8 mouse cellular contexts compared by ENCODE assay signal in the genomic region with DNA sequence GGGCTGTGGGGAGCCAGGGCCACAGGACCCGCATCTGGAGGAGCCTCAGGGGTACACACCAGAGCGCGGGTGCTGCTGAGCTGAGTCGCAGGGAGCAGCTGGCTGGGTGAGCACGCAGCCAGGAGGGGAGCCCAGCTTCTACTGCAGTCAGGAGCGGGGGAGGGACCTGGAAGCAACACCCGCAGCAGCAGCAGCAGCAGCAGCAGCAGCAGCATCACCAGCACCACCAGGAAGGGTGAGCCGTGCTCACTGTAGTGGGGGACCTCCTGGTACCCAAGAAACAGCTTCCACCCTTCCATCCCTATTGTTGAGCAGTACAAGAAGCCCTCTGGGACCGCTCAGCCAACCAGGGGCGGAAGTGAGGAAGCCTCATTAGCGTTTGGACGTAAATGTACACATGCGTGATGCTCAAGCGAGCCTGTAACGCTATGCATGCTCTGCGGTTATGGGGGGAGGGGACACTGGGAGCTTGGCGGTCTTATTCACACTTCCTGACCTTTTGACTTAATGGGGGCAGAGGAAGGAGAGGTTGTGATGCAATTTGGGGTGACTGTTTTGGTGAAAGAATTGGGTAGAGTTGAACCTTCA. TPM values are rescaled to one million over a fixed set of nuclear protein-coding genes. Genes with fewer than 3 reads are reported as not detected.
DNase-seq lines count a peak whose midpoint lies in the region; ATAC-seq and TF ChIP-seq lines count a peak whose summit lies in the region.

No protein-coding gene starts in this region.

- no peak for TF ChIP-seq EP300 in heart, adult 2 months (IDR thresholded peaks at IDR 0.05; ENCODE audit: insufficient read depth, low read depth, low read length)

- H3K4me1 ChIP-seq in kidney, embryonic 15.5 days = peaks cover 21% of the 10 kb centered on the region
- no peaks in the 10 kb centered on the region for H3K4me1 ChIP-seq in embryonic facial prominence, embryonic 11.5 days (ENCODE audit: control insufficient read depth, insufficient read depth, low read length)
- H3K4me1 ChIP-seq in heart, adult 2 months (ENCODE audit: control insufficient read depth, insufficient read depth, low read length) = peaks cover 2% of the 10 kb centered on the region; the same call in 1 of the 2 replicates
- 0 out of 2 replicates have a peak, but pooled peaks cover 2% of the 10 kb centered on the region for H3K4me1 ChIP-seq in kidney, postnatal 0 days (replicated peaks; ENCODE audit: insufficient read depth, low read length)
- peaks cover 7% of the 10 kb centered on the region for H3K4me1 ChIP-seq in midbrain, embryonic 16.5 days (ENCODE audit: control insufficient read depth, insufficient read depth, low read length)

- peak overlapping the region; percentile 53 for H3K4me3 ChIP-seq in kidney, embryonic 15.5 days (replicated peaks)
- peak overlapping the region; percentile 46 for H3K4me3 ChIP-seq in embryonic facial prominence, embryonic 11.5 days (ENCODE audit: low read depth, low read length)
- H3K4me3 ChIP-seq in heart, adult 2 months = peak overlapping the region; percentile 29
- peak overlapping the region; percentile 42 for H3K4me3 ChIP-seq in kidney, postnatal 0 days (replicated peaks; ENCODE audit: low read depth, low read length)
- H3K4me3 ChIP-seq in midbrain, embryonic 16.5 days (ENCODE audit: low read depth, low read length) = peak overlapping the region; percentile 68

- 0 out of 2 replicates have a peak, but pooled peaks have one; percentile 15 for TF ChIP-seq POLR2A in heart, adult 2 months (IDR thresholded peaks at IDR 0.05; ENCODE audit: insufficient read depth, low read depth, low read length)

- no peaks in the 10 kb centered on the region for H3K36me3 ChIP-seq in kidney, embryonic 15.5 days
- H3K36me3 ChIP-seq in embryonic facial prominence, embryonic 11.5 days (replicated peaks; ENCODE audit: control insufficient read depth, insufficient read depth, low read depth, low read length) = no peaks in the 10 kb centered on the region
- H3K36me3 ChIP-seq in heart, adult 2 months (ENCODE audit: control insufficient read depth, insufficient read depth, low read length) = no peaks in the 10 kb centered on the region
- H3K36me3 ChIP-seq in kidney, postnatal 0 days (ENCODE audit: insufficient read depth, low read length) = no peaks in the 10 kb centered on the region
- no peaks in the 10 kb centered on the region for H3K36me3 ChIP-seq in midbrain, embryonic 16.5 days (ENCODE audit: control insufficient read depth, insufficient read depth, low read length)

- peak overlapping the region; percentile 82 for H3K4me2 ChIP-seq in kidney, embryonic 15.5 days
- H3K4me2 ChIP-seq in embryonic facial prominence, embryonic 11.5 days (ENCODE audit: low read depth, low read length) = peak overlapping the region; percentile 89
- peak overlapping the region; percentile 90 for H3K4me2 ChIP-seq in kidney, postnatal 0 days (ENCODE audit: low read length)
- H3K4me2 ChIP-seq in midbrain, embryonic 16.5 days (ENCODE audit: low read length) = peak overlapping the region; percentile 91

- DNase-seq in kidney, adult 18-20 months = no peak
- peak; percentile 76 for DNase-seq in embryonic facial prominence, embryonic 11.5 days (ENCODE audit: low spot score)
- peak; percentile 51 to 58 for DNase-seq in heart, adult 2 months
- peak; percentile 70 for DNase-seq in kidney, postnatal 0 days (ENCODE audit: low spot score)
- peak; percentile 47 for DNase-seq in liver
- DNase-seq in spleen, adult 18-20 months = peak; percentile 16 to 23

- no peaks in the 10 kb centered on the region for H3K79me2 ChIP-seq in heart, adult 2 months (replicated peaks; ENCODE audit: control insufficient read depth, insufficient read depth, low read length)

- intact Hi-C loops in heart, adult 2 months (cut with DNase I) = loop anchor here (2.0 kb wide), 1 partner anchor 16 kb away; the partner anchor contains the start of genes Fancf and Gas2

- no peaks in the 10 kb centered on the region for H3K9me3 ChIP-seq in kidney, embryonic 15.5 days (replicated peaks)
- no peaks in the 10 kb centered on the region for H3K9me3 ChIP-seq in embryonic facial prominence, embryonic 11.5 days (replicated peaks; ENCODE audit: control insufficient read depth, low read length)
- no peaks in the 10 kb centered on the region for H3K9me3 ChIP-seq in kidney, postnatal 0 days (replicated peaks; ENCODE audit: low read length)
- H3K9me3 ChIP-seq in midbrain, embryonic 16.5 days (replicated peaks; ENCODE audit: control insufficient read depth, low read length, poor library complexity, severe bottlenecking) = no peaks in the 10 kb centered on the region

- peak overlapping the region; percentile 98 for H3K27ac ChIP-seq in kidney, embryonic 15.5 days
- H3K27ac ChIP-seq in embryonic facial prominence, embryonic 11.5 days (replicated peaks; ENCODE audit: low read depth, low read length) = peak overlapping the region; percentile 97
- H3K27ac ChIP-seq in heart, adult 2 months = peak overlapping the region; percentile 50
- peak overlapping the region; percentile 76 for H3K27ac ChIP-seq in kidney, postnatal 0 days
- peak overlapping the region; percentile 92 for H3K27ac ChIP-seq in midbrain, embryonic 16.5 days (ENCODE audit: low read length)

- peak; percentile 88 for ATAC-seq in kidney, embryonic 15.5 days (replicated peaks; ENCODE audit: low FRiP score)
- ATAC-seq in embryonic facial prominence, embryonic 11.5 days (replicated peaks; ENCODE audit: insufficient number of reproducible peaks, low FRiP score, low TSS enrichment, low read depth) = peak; percentile 93
- peak; percentile 82 for ATAC-seq in kidney, postnatal 0 days (replicated peaks; ENCODE audit: low FRiP score, low read depth)
- ATAC-seq in midbrain, embryonic 16.5 days = peak; percentile 97

- no peak for TF ChIP-seq CTCF in heart, adult 2 months (IDR thresholded peaks at IDR 0.05)
- TF ChIP-seq CTCF in kidney, postnatal 0 days (IDR thresholded peaks at IDR 0.05; ENCODE audit: low read depth) = no peak

- WGBS in kidney, embryonic 15.5 days = 0% methylated on average over 17 of the region's 17 CpGs
- under 1% methylated on average over 17 of the region's 17 CpGs for WGBS in embryonic facial prominence, embryonic 11.5 days
- under 1% methylated on average over 17 of the region's 17 CpGs for WGBS in heart, adult 2 months
- under 1% methylated on average over 17 of the region's 17 CpGs for WGBS in kidney, postnatal 0 days
- under 1% methylated on average over 17 of the region's 17 CpGs for WGBS in midbrain, embryonic 16.5 days

- no peaks in the 10 kb centered on the region for H3K27me3 ChIP-seq in kidney, embryonic 15.5 days
- H3K27me3 ChIP-seq in embryonic facial prominence, embryonic 11.5 days (ENCODE audit: control insufficient read depth, insufficient read depth, low read length) = no peaks in the 10 kb centered on the region
- no peaks in the 10 kb centered on the region for H3K27me3 ChIP-seq in heart, adult 2 months (ENCODE audit: control insufficient read depth, insufficient read depth, low read length)
- no peaks in the 10 kb centered on the region for H3K27me3 ChIP-seq in kidney, postnatal 0 days (ENCODE audit: insufficient read depth, low read length)
- H3K27me3 ChIP-seq in midbrain, embryonic 16.5 days (ENCODE audit: control insufficient read depth, insufficient read depth, low read depth, low read length) = no peaks in the 10 kb centered on the region

- H3K9ac ChIP-seq in kidney, embryonic 15.5 days = peak overlapping the region; percentile 56
- H3K9ac ChIP-seq in embryonic facial prominence, embryonic 11.5 days (replicated peaks; ENCODE audit: low read length) = peak overlapping the region; percentile 82
- peak overlapping the region; percentile 46 for H3K9ac ChIP-seq in heart, adult 2 months (ENCODE audit: low read depth, low read length)
- H3K9ac ChIP-seq in kidney, postnatal 0 days (ENCODE audit: low read depth, low read length) = peak overlapping the region; percentile 63
- peak overlapping the region; percentile 97 for H3K9ac ChIP-seq in midbrain, embryonic 16.5 days (ENCODE audit: low read depth, low read length)

RNA-seq across cellular contexts. Expression of gene Fancf, which starts 17.2 kb away (rescaled TPM):
- polyA plus RNA-seq in kidney, embryonic 15.5 days (2015; fragmentation: Nextera tagmentation; extraction: Ambion mirVana) = 11.1 and 11.9 TPM in 2 replicates
- polyA plus RNA-seq in embryonic facial prominence, embryonic 11.5 days (2014; fragmentation: Nextera tagmentation; extraction: Ambion mirVana) = 15.1 and 16.8 TPM in 2 replicates
- 1 to 10 TPM; 1.3 to 2.7 TPM for total RNA-seq in heart, adult 2 months (2021)
- polyA plus RNA-seq in heart, adult 2 months (2012; rRNA removed) = 1.6 and 2.2 TPM in 2 replicates
- polyA plus RNA-seq in kidney, postnatal 0 days (2015; fragmentation: Nextera tagmentation; extraction: Ambion mirVana) = 10.1 and 12.5 TPM in 2 replicates
- polyA plus RNA-seq in midbrain, embryonic 16.5 days (2015; fragmentation: Nextera tagmentation; extraction: Ambion mirVana) = 7.1 and 7.6 TPM in 2 replicates

RNA-seq across cellular contexts. Expression of gene Gas2, which starts 17.4 kb away (rescaled TPM):
- polyA plus RNA-seq in kidney, embryonic 15.5 days (2015; fragmentation: Nextera tagmentation; extraction: Ambion mirVana) = 93.5 and 93.9 TPM in 2 replicates
- 51.2 and 60.9 TPM in 2 replicates for polyA plus RNA-seq in embryonic facial prominence, embryonic 11.5 days (2014; fragmentation: Nextera tagmentation; extraction: Ambion mirVana)
- 1 to 10 TPM; 4.3 TPM for total RNA-seq in heart, adult 2 months (2021)
- polyA plus RNA-seq in heart, adult 2 months (2012; rRNA removed) = 2.3 and 4.9 TPM in 2 replicates
- polyA plus RNA-seq in kidney, postnatal 0 days (2015; fragmentation: Nextera tagmentation; extraction: Ambion mirVana) = 156 and 184 TPM in 2 replicates
- 17.3 TPM in 2 replicates for polyA plus RNA-seq in midbrain, embryonic 16.5 days (2015; fragmentation: Nextera tagmentation; extraction: Ambion mirVana)

Comparison
In these comparisons a context has a peak if more than half of its experiments do, and no peak if none do; other contexts are left out.
1. H3K9ac ChIP-seq: peak in every context shown above with its lines; median percentile 97 in midbrain, embryonic 16.5 days; 82 in embryonic facial prominence, embryonic 11.5 days; 63 in kidney, postnatal 0 days; 56 in kidney, embryonic 15.5 days; 46 in heart, adult 2 months.